Mouse (Mus musculus) megakaryocyte-erythroid progenitor cell, adult 5-6 weeks (primary cell): ENCODE data around the gene Slc9a2. TPM values are rescaled to one million over a fixed set of nuclear protein-coding genes. Genes with fewer than 3 reads are reported as not detected.

ENCODE experiments used
- total RNA-seq, 2 experiments: library from RNA; stranded (forward) in 1 of 2; stranded (reverse) in 1 of 2; fragments of 200-1000, 215-1000 nt in 1 of 2; fragments of >200 nt in 1 of 2; fragmentation: Nextera tagmentation in 1 of 2; gene quantifications; 2 replicates each; pipeline ENCODE4 v1.2.3; 2014 to 2017

The Slc9a2 gene
- total RNA-seq, 2 experiments from 2014 or later: 0.47 TPM; not detected in 1

Other genes starting within 250 kb of the Slc9a2 start
- 0.55 and 2.5 TPM in 2 replicates for gene Il18r1, start 215.0 kb upstream of the Slc9a2 start, total RNA-seq (2014; fragmentation: Nextera tagmentation)
- 1.9 and 6.2 TPM in 2 replicates for gene Il18r1, start 215.0 kb upstream of the Slc9a2 start, total RNA-seq (2017)
- gene Il18rap, start 165.2 kb upstream of the Slc9a2 start, total RNA-seq (2014; fragmentation: Nextera tagmentation): 5.9 and 11.6 TPM in 2 replicates
- 3.4 and 10.0 TPM in 2 replicates for gene Il18rap, start 165.2 kb upstream of the Slc9a2 start, total RNA-seq (2017)
- not detected in 2 replicates for gene Slc9a4, start 100.5 kb upstream of the Slc9a2 start, total RNA-seq (2014; fragmentation: Nextera tagmentation)
- gene Slc9a4, start 100.5 kb upstream of the Slc9a2 start, total RNA-seq (2017): not detected in 2 replicates
- gene Mfsd9, start 110.1 kb downstream of the Slc9a2 start, total RNA-seq (2014; fragmentation: Nextera tagmentation): 1.8 and 2.1 TPM in 2 replicates
- gene Mfsd9, start 110.1 kb downstream of the Slc9a2 start, total RNA-seq (2017): 1.7 and 4.7 TPM in 2 replicates
- not detected in 2 replicates for gene Tmem182, start 125.0 kb downstream of the Slc9a2 start, total RNA-seq (2014; fragmentation: Nextera tagmentation)
- gene Tmem182, start 125.0 kb downstream of the Slc9a2 start, total RNA-seq (2017): not detected in 2 replicates